Mouse (Mus musculus) c-Kit-negative CD71-positive TER-119-positive erythroid progenitor cells, embryonic 14.5 days (primary cell): ENCODE data around the gene Polr3b.

ENCODE experiments used
- DNase-seq: peaks from one replicate; pipeline ENCODE4 v3.0.0-alpha.2; 2013; ENCODE audit warnings: low read depth, low spot score

Polr3b gene

GRCm38 (mm10) chr10:84760118-84761111, 138.3 kb downstream of the Polr3b start:
- DNase-seq: no peak

- no peak for DNase-seq
Measured at GRCm38 (mm10) chr10:84768766-84769165, 146.7 kb downstream of the Polr3b start.

GRCm38 (mm10) chr10:84772380-84773130, 150.5 kb downstream of the Polr3b start:
- no peak for DNase-seq

GRCm38 (mm10) chr10:84773889-84774288, 151.8 kb downstream of the Polr3b start:
- no peak for DNase-seq

GRCm38 (mm10) chr10:84774573-84774972, 152.5 kb downstream of the Polr3b start:
- DNase-seq: no peak
